Mouse (Mus musculus) megakaryocyte, embryonic 14.5 days (primary cell): ENCODE measurements around the gene Mllt10.

ENCODE experiments used
- FLI1 ChIP-seq: IDR thresholded peaks from 2 replicates; pipeline ENCODE4 v1.6.1; 2012; ENCODE audit warnings: low read length, inconsistent platforms, mixed read lengths
- GATA1 ChIP-seq: IDR thresholded peaks from 3 replicates; pipeline ENCODE4 v1.6.1; 2012; ENCODE audit warnings: mixed read lengths, low read length, inconsistent platforms, borderline replicate concordance

GRCm38 (mm10) chr2:18048453-18049075, 6.5 kb upstream of the Mllt10 start, which contains the start of gene Skida1:
- no peak for TF ChIP-seq GATA1
- TF ChIP-seq FLI1: no peak
